Mouse (Mus musculus): Measurements from ENCODE around the gene Ube2d1. TPM values are rescaled to one million over a fixed set of nuclear protein-coding genes. Genes with fewer than 3 reads are reported as not detected.

Ube2d1 gene
- total RNA-seq, 2 experiments from 2014 or later, result 41.5 to 42.2 TPM

GRCm38 (mm10) chr10:71237516-71238239 lies 47.4 kb downstream of the Ube2d1 start:
- peak; percentile 97 for DNase-seq
- intact Hi-C loops (cut with DNase I), result loop anchor here (5.0 kb wide), 1 partner anchor 45 kb away; no protein-coding TSS in a partner anchor

- intact Hi-C loops (cut with DNase I), result no loop called here
- no peak for DNase-seq
Measured at GRCm38 (mm10) chr10:71234071-71234470, 51.0 kb downstream of the Ube2d1 start.

- DNase-seq, result peak; percentile 85 to 91
Measured at GRCm38 (mm10) chr10:71225894-71226293, 59.2 kb downstream of the Ube2d1 start.

GRCm38 (mm10) chr10:71223101-71223500 lies 62.0 kb downstream of the Ube2d1 start:
- intact Hi-C loops (cut with DNase I), result loop anchor here (5.0 kb wide), 1 partner anchor 66 kb away; the partner anchor contains the start of gene Bicc1
- no peak for DNase-seq

More at GRCm38 (mm10) chr10:71225894-71226293, 59.2 kb downstream of the Ube2d1 start:
- intact Hi-C loops (cut with DNase I), result no loop called here

GRCm38 (mm10) chr10:71222639-71223038 lies 62.4 kb downstream of the Ube2d1 start:
- intact Hi-C loops (cut with DNase I), result loop anchor here (5.0 kb wide), 1 partner anchor 65 kb away; the partner anchor contains the start of gene Bicc1
- no peak for DNase-seq

GRCm38 (mm10) chr10:71218228-71218892 lies 66.7 kb downstream of the Ube2d1 start:
- DNase-seq, result peak; percentile 80 to 89
- intact Hi-C loops (cut with DNase I), result loop anchor here (5.0 to 10.0 kb wide), 4 partner anchors 404 to 901 kb away; no protein-coding TSS in a partner anchor

GRCm38 (mm10) chr10:71215996-71216395 lies 69.1 kb downstream of the Ube2d1 start:
- DNase-seq, result no peak
- intact Hi-C loops (cut with DNase I), result loop anchor here (2.0 to 10.0 kb wide), 5 partner anchors 251 to 899 kb away; no protein-coding TSS in a partner anchor

Other genes starting within 250 kb of the Ube2d1 start
- gene Bicc1, start 125.6 kb downstream of the Ube2d1 start, total RNA-seq (2021), result 10 to 100 TPM; 22.1 to 27.9 TPM
- gene Tfam, start 47.0 kb downstream of the Ube2d1 start, total RNA-seq (2021), result 10 to 100 TPM; 56.6 to 56.8 TPM
- gene Cisd1, start 59.7 kb upstream of the Ube2d1 start, total RNA-seq (2021), result 100 to 1,000 TPM; 271 to 276 TPM
- 10 to 100 TPM; 14.4 to 14.6 TPM for gene Ipmk, start 62.5 kb upstream of the Ube2d1 start, total RNA-seq (2021)

Data from heart, postnatal 14 days (tissue).